Mouse (Mus musculus): ENCODE results near the gene Pdp2. TPM values are rescaled to one million over a fixed set of nuclear protein-coding genes. Genes with fewer than 3 reads are reported as not detected.

Pdp2 gene
- polyA plus RNA-seq, 1 experiment, result 2.3 TPM

- H3K79me2 ChIP-seq (ENCODE audit: control insufficient read depth, insufficient read depth), result peaks cover 13% of the 10 kb centered on the region
- H3K4me3 ChIP-seq, result peak overlapping the region; percentile 68
- no peak overlapping the region for H3ac ChIP-seq (ENCODE audit: control insufficient read depth, insufficient read length)
- peaks cover 16% of the 10 kb centered on the region for H3K36me3 ChIP-seq (ENCODE audit: control insufficient read depth, insufficient read depth)
- TF ChIP-seq REST (IDR thresholded peaks at IDR 0.05; ENCODE audit: insufficient read depth, insufficient read length), result no peak
- TF ChIP-seq MYOG (IDR thresholded peaks at IDR 0.05; ENCODE audit: control insufficient read depth in 1 of 3, insufficient read depth in 1 of 3, insufficient read length in 2 of 3, low read depth in 2 of 3), result no peak
- TF ChIP-seq USF1 (IDR thresholded peaks at IDR 0.05; ENCODE audit: low read depth), result no peak
- no peak for TF ChIP-seq POLR2A (IDR thresholded peaks at IDR 0.05; ENCODE audit: insufficient read length, low read depth)
- no peak for TF ChIP-seq CEBPB (IDR thresholded peaks at IDR 0.05; ENCODE audit: insufficient read depth, poor library complexity, severe bottlenecking)
- TF ChIP-seq TCF12 (IDR thresholded peaks at IDR 0.05; ENCODE audit: insufficient read depth, poor library complexity, severe bottlenecking), result no peak
- H3K27me3 ChIP-seq (ENCODE audit: control insufficient read depth, insufficient read depth, insufficient read length), result no peaks in the 10 kb centered on the region
- H3K4me2 ChIP-seq (ENCODE audit: low read depth), result no peak overlapping the region
Measured at GRCm38 (mm10) chr8:104590284-104590683, 967 bp upstream of the Pdp2 start.

GRCm38 (mm10) chr8:104591856-104592255, 605 bp downstream of the Pdp2 start:
- H3K79me2 ChIP-seq (ENCODE audit: control insufficient read depth, insufficient read depth), result peaks cover 13% of the 10 kb centered on the region
- peaks cover 27% of the 10 kb centered on the region for H3K36me3 ChIP-seq (ENCODE audit: control insufficient read depth, insufficient read depth)
- peak overlapping the region; percentile 21 for H3ac ChIP-seq (ENCODE audit: control insufficient read depth, insufficient read length)
- H3K4me2 ChIP-seq (ENCODE audit: low read depth), result peak overlapping the region; percentile 75
- no peaks in the 10 kb centered on the region for H3K27me3 ChIP-seq (ENCODE audit: control insufficient read depth, insufficient read depth, insufficient read length)
- no peak for TF ChIP-seq TCF12 (IDR thresholded peaks at IDR 0.05; ENCODE audit: insufficient read depth, poor library complexity, severe bottlenecking)
- no peak for TF ChIP-seq TCF3 (IDR thresholded peaks at IDR 0.05; ENCODE audit: insufficient read length, low read depth)
- no peak for TF ChIP-seq MYOD1 (IDR thresholded peaks at IDR 0.05; ENCODE audit: control insufficient read depth in 1 of 3, insufficient read length in 2 of 3, low read depth in 2 of 3)
- peak overlapping the region; percentile 68 for H3K4me3 ChIP-seq

GRCm38 (mm10) chr8:104592566-104592965, 1.3 kb downstream of the Pdp2 start:
- peak overlapping the region; percentile 68 for H3K4me3 ChIP-seq
- H3K79me2 ChIP-seq (ENCODE audit: control insufficient read depth, insufficient read depth), result peaks cover 13% of the 10 kb centered on the region
- TF ChIP-seq MYOG (IDR thresholded peaks at IDR 0.05; ENCODE audit: control insufficient read depth in 1 of 3, insufficient read depth in 1 of 3, insufficient read length in 2 of 3, low read depth in 2 of 3) (no peak), POLR2A (IDR thresholded peaks at IDR 0.05; ENCODE audit: insufficient read length, low read depth) (no peak), E2F4 (IDR thresholded peaks at IDR 0.05; ENCODE audit: insufficient read depth) (no peak), TCF12 (IDR thresholded peaks at IDR 0.05; ENCODE audit: insufficient read depth, poor library complexity, severe bottlenecking) (no peak), POLR2AphosphoS2 (IDR thresholded peaks at IDR 0.05; ENCODE audit: insufficient read length, low read depth) (no peak), REST (IDR thresholded peaks at IDR 0.05; ENCODE audit: insufficient read depth, insufficient read length) (no peak), SRF (IDR thresholded peaks at IDR 0.05; ENCODE audit: control insufficient read depth, insufficient read length, low read depth) (no peak), USF1 (IDR thresholded peaks at IDR 0.05; ENCODE audit: low read depth) (no peak), CEBPB (IDR thresholded peaks at IDR 0.05; ENCODE audit: insufficient read depth, poor library complexity, severe bottlenecking) (no peak)
- H3K27me3 ChIP-seq (ENCODE audit: control insufficient read depth, insufficient read depth, insufficient read length), result no peaks in the 10 kb centered on the region
- no peak overlapping the region for H3ac ChIP-seq (ENCODE audit: control insufficient read depth, insufficient read length)
- peak overlapping the region; percentile 75 for H3K4me2 ChIP-seq (ENCODE audit: low read depth)
- peaks cover 27% of the 10 kb centered on the region for H3K36me3 ChIP-seq (ENCODE audit: control insufficient read depth, insufficient read depth)

- H3K4me3 ChIP-seq, result no peak overlapping the region
- H3K36me3 ChIP-seq (ENCODE audit: control insufficient read depth, insufficient read depth), result peaks cover 27% of the 10 kb centered on the region
- TF ChIP-seq MYOD1 (IDR thresholded peaks at IDR 0.05; ENCODE audit: control insufficient read depth in 1 of 3, insufficient read length in 2 of 3, low read depth in 2 of 3), result no peak
- TF ChIP-seq REST (IDR thresholded peaks at IDR 0.05; ENCODE audit: insufficient read depth, insufficient read length), result no peak
- no peak for TF ChIP-seq POLR2A (IDR thresholded peaks at IDR 0.05; ENCODE audit: insufficient read length, low read depth)
- no peak for TF ChIP-seq USF1 (IDR thresholded peaks at IDR 0.05; ENCODE audit: low read depth)
- TF ChIP-seq POLR2AphosphoS2 (IDR thresholded peaks at IDR 0.05; ENCODE audit: insufficient read length, low read depth), result no peak
- TF ChIP-seq MYOG (IDR thresholded peaks at IDR 0.05; ENCODE audit: control insufficient read depth in 1 of 3, insufficient read depth in 1 of 3, insufficient read length in 2 of 3, low read depth in 2 of 3), result no peak
- TF ChIP-seq CEBPB (IDR thresholded peaks at IDR 0.05; ENCODE audit: insufficient read depth, poor library complexity, severe bottlenecking), result no peak
- no peak for TF ChIP-seq E2F4 (IDR thresholded peaks at IDR 0.05; ENCODE audit: insufficient read depth)
- no peak for TF ChIP-seq TCF3 (IDR thresholded peaks at IDR 0.05; ENCODE audit: insufficient read length, low read depth)
- TF ChIP-seq SRF (IDR thresholded peaks at IDR 0.05; ENCODE audit: control insufficient read depth, insufficient read length, low read depth), result no peak
- no peak for TF ChIP-seq TCF12 (IDR thresholded peaks at IDR 0.05; ENCODE audit: insufficient read depth, poor library complexity, severe bottlenecking)
- no peak for TF ChIP-seq MAX (IDR thresholded peaks at IDR 0.05; ENCODE audit: low read depth)
- peaks cover 13% of the 10 kb centered on the region for H3K79me2 ChIP-seq (ENCODE audit: control insufficient read depth, insufficient read depth)
- H3K27me3 ChIP-seq (ENCODE audit: control insufficient read depth, insufficient read depth, insufficient read length), result no peaks in the 10 kb centered on the region
- no peak overlapping the region for H3ac ChIP-seq (ENCODE audit: control insufficient read depth, insufficient read length)
- no peak overlapping the region for H3K4me2 ChIP-seq (ENCODE audit: low read depth)
Measured at GRCm38 (mm10) chr8:104593536-104594325, 2.5 kb downstream of the Pdp2 start.
